Mouse (Mus musculus) bone marrow, adult 2 months (tissue): Measurements from ENCODE around the gene Pecam1.

Experiments
- CTCF ChIP-seq: fragments of 200-500 bp; IDR thresholded peaks from 2 replicates; pipeline ENCODE4 v1.5.1; 2011; ENCODE audit warnings: low read length, control low read depth; ENCODE audit not compliant: control insufficient read depth, insufficient read depth
- POLR2A ChIP-seq: fragments of 200-500 bp; IDR thresholded peaks from 2 replicates; pipeline ENCODE4 v1.6.1; 2011; ENCODE audit warnings: low read depth, mild to moderate bottlenecking, control low read depth, low read length, borderline replicate concordance; ENCODE audit not compliant: control insufficient read depth

GRCm38 (mm10) chr11:106704399-106705111 lies 45.9 kb downstream of the Pecam1 start:
- TF ChIP-seq CTCF (no peak), POLR2A (no peak)
